ENCODE assay signal across 9 mouse cellular contexts in the genomic region with DNA sequence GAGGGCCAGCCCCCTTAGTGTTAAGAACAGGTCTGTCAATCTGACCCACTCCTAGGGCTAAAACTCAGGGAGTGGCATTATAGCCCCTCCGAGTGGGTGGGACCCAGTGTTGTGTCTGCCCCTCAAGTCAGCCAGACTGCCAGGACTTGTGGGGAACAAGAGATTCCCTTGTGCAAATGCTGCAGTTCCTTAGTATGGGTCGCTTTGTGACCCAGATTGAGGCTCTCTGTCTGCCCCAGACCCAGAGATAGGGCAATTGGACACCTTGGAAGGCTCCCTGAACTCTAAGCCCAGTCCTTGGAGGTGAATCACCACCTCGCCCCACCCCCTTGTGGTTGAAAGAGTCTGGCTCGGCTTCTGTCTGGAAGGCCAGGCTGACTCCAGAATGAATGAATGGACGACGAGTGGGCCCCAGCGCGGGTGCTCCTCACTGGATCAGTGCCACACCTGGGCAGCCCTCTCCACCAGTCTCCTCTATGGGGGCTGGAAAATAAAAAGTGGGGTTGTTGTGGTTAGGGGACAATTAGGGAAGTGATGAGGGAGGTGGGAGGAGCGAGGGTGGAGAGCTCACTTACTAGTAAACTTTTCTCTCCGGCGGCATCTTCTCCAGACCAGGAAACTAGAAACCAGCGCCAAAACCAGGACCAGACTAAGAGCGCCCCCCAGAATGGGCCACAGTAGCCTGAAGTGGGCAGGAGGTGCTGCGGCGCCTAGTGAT. TPM values are rescaled to one million over a fixed set of nuclear protein-coding genes. Genes with fewer than 3 reads are reported as not detected.
DNase-seq lines count a peak whose midpoint lies in the region; ATAC-seq and TF ChIP-seq lines count a peak whose summit lies in the region.
"Had no signal": no experiment of that assay in that cellular context is flagged by ENCODE, and none has a peak within 500 bp of the region (broad histone marks: within the 10 kb centered on the region; RNA-seq: fewer than 3 reads in every experiment).

No protein-coding gene starts in this region.

- no peak overlapping the region for H3K4me3 ChIP-seq in thymus, adult 2 months (ENCODE audit: control insufficient read depth, insufficient read depth, low read length)
- H3K4me3 ChIP-seq in hindbrain, embryonic 16.5 days (ENCODE audit: low read length), result peak overlapping the region; percentile 48; the same call in 1 of the 2 replicates
- peak overlapping the region in 1 of 2 experiments; percentile 57; a peak in 2 of 4 replicates for H3K4me3 ChIP-seq in liver, embryonic 14.5 days (ENCODE audit: insufficient read depth in 1 of 2, low read depth in 2 of 2, low read length in 2 of 2)
- H3K4me3 ChIP-seq in neural tube, embryonic 12.5 days, result peak overlapping the region; percentile 40; the same call in 1 of the 2 replicates

- TF ChIP-seq CTCF in thymus, adult 2 months (IDR thresholded peaks at IDR 0.05; ENCODE audit: borderline replicate concordance, control insufficient read depth, extremely low read depth, insufficient read depth, low read length, poor library complexity), result no peak
- TF ChIP-seq CTCF in liver, embryonic 14.5 days (IDR thresholded peaks at IDR 0.05; ENCODE audit: low read depth), result peak; percentile 29

- no peaks in the 10 kb centered on the region for H3K9me3 ChIP-seq in hindbrain, embryonic 16.5 days (ENCODE audit: control insufficient read depth, low read length)
- H3K9me3 ChIP-seq in liver, embryonic 14.5 days (ENCODE audit: control insufficient read depth, low read length), result no peaks in the 10 kb centered on the region
- no peaks in the 10 kb centered on the region for H3K9me3 ChIP-seq in neural tube, embryonic 12.5 days

- no peaks in the 10 kb centered on the region for H3K36me3 ChIP-seq in thymus, adult 2 months (ENCODE audit: control insufficient read depth, insufficient read depth, low read length)
- no peaks in the 10 kb centered on the region for H3K36me3 ChIP-seq in hindbrain, embryonic 16.5 days (ENCODE audit: control insufficient read depth, insufficient read depth, low read length)
- H3K36me3 ChIP-seq in liver, embryonic 14.5 days (replicated peaks; ENCODE audit: control insufficient read depth, insufficient read depth, low read depth), result no peaks in the 10 kb centered on the region
- no peaks in the 10 kb centered on the region; the same call in 1 of the 2 replicates for H3K36me3 ChIP-seq in neural tube, embryonic 12.5 days

- H3K4me1 ChIP-seq in thymus, adult 2 months (replicated peaks; ENCODE audit: control insufficient read depth, insufficient read depth, low read length), result peaks cover 24% of the 10 kb centered on the region
- H3K4me1 ChIP-seq in hindbrain, embryonic 16.5 days (ENCODE audit: control insufficient read depth, insufficient read depth, low read depth, low read length), result peaks cover 38% of the 10 kb centered on the region
- peaks cover 5 to 16% of the 10 kb centered on the region in 2 experiments for H3K4me1 ChIP-seq in liver, embryonic 14.5 days (replicated peaks; ENCODE audit: control insufficient read depth in 2 of 2, insufficient read depth in 2 of 2, low read length in 1 of 2)
- peaks cover 37% of the 10 kb centered on the region for H3K4me1 ChIP-seq in neural tube, embryonic 12.5 days

- 20% methylated on average over 15 of the region's 15 CpGs for WGBS in thymus, adult 2 months
- 12% methylated on average over 15 of the region's 15 CpGs for WGBS in hindbrain, embryonic 16.5 days
- WGBS in liver, embryonic 14.5 days (ENCODE audit: insufficient replicate concordance), result 10% methylated on average over 15 of the region's 15 CpGs
- WGBS in neural tube, embryonic 12.5 days, result 10% methylated on average over 15 of the region's 15 CpGs

- no peak for TF ChIP-seq EP300 in liver, embryonic 14.5 days (IDR thresholded peaks at IDR 0.05; ENCODE audit: low read depth)

- DNase-seq in thymus, adult 2 months, result peak; percentile 22
- DNase-seq in thymus, postnatal 10 days (ENCODE audit: low spot score in 2 of 2), result no peak
- peak; percentile 75 for DNase-seq in c-Kit-positive CD71-negative TER-119-negative erythroid progenitor cells, embryonic 14.5 days (ENCODE audit: low read depth)
- peak; percentile 53 to 57 for DNase-seq in gastrocnemius, adult 8-10 months (ENCODE audit: low spot score in 2 of 2)
- no peak for DNase-seq in liver, embryonic 14.5 days (ENCODE audit: low read depth in 3 of 3, low spot score in 3 of 3)
- no peak for DNase-seq in right cerebral cortex, postnatal 10 days (ENCODE audit: low spot score in 2 of 2)

- ATAC-seq in hindbrain, embryonic 16.5 days, result no peak
- ATAC-seq in liver, embryonic 14.5 days (ENCODE audit: insufficient read depth), result no peak
- ATAC-seq in neural tube, embryonic 12.5 days (ENCODE audit: low FRiP score, low read depth), result no peak

- TF ChIP-seq POLR2A in thymus, adult 2 months (IDR thresholded peaks at IDR 0.05; ENCODE audit: control insufficient read depth, extremely low read depth, insufficient read depth, low read length, poor library complexity), result no peak

- no peak overlapping the region for H3K9ac ChIP-seq in hindbrain, embryonic 16.5 days (ENCODE audit: low read depth, low read length)
- H3K9ac ChIP-seq in liver, embryonic 14.5 days (replicated peaks), result no peak overlapping the region
- 0 out of 2 replicates have a peak overlapping the region, but pooled peaks have one; percentile 52 for H3K9ac ChIP-seq in neural tube, embryonic 12.5 days

- peak overlapping the region; percentile 88 for H3K4me2 ChIP-seq in hindbrain, embryonic 16.5 days (ENCODE audit: low read length)
- H3K4me2 ChIP-seq in liver, embryonic 14.5 days (ENCODE audit: low read depth), result peak overlapping the region; percentile 81; the same call in 1 of the 2 replicates
- peak overlapping the region; percentile 95 for H3K4me2 ChIP-seq in neural tube, embryonic 12.5 days (replicated peaks)

- no peak overlapping the region for H3K27ac ChIP-seq in thymus, adult 2 months (ENCODE audit: control insufficient read depth, insufficient read depth, low read length)
- H3K27ac ChIP-seq in hindbrain, embryonic 16.5 days (ENCODE audit: low read depth, low read length), result no peak overlapping the region
- no peak overlapping the region for H3K27ac ChIP-seq in liver, embryonic 14.5 days
- H3K27ac ChIP-seq in neural tube, embryonic 12.5 days, result no peak overlapping the region

- peaks cover 9% of the 10 kb centered on the region; the same call in 1 of the 2 replicates for H3K27me3 ChIP-seq in thymus, adult 2 months (ENCODE audit: control insufficient read depth, insufficient read depth, low read length)
- peaks cover 35% of the 10 kb centered on the region for H3K27me3 ChIP-seq in hindbrain, embryonic 16.5 days (replicated peaks; ENCODE audit: control insufficient read depth, insufficient read depth, low read length)
- peaks cover 44% of the 10 kb centered on the region for H3K27me3 ChIP-seq in liver, embryonic 14.5 days (ENCODE audit: control insufficient read depth, insufficient read depth, low read length)
- H3K27me3 ChIP-seq in neural tube, embryonic 12.5 days (replicated peaks), result peaks cover 55% of the 10 kb centered on the region

RNA-seq across cellular contexts. Expression of gene Tnfrsf12a, which starts 1.5 kb away (rescaled TPM):
- polyA plus RNA-seq in thymus, adult 2 months (2012; rRNA removed), result 10.2 and 11.4 TPM in 2 replicates
- total RNA-seq in gastrocnemius, adult 8-10 months (2022), result 10 to 100 TPM; 26.6 to 49.4 (median 30.1) TPM
- polyA plus RNA-seq in hindbrain, embryonic 16.5 days (2015; fragmentation: Nextera tagmentation; extraction: Ambion mirVana), result 5.8 and 6.1 TPM in 2 replicates
- polyA plus RNA-seq in liver, embryonic 14.5 days (2012; rRNA removed), result 1.4 and 1.7 TPM in 2 replicates
- polyA plus RNA-seq in liver, embryonic 14.5 days (2014; fragmentation: Nextera tagmentation; extraction: Ambion mirVana), result 3.0 and 3.9 TPM in 2 replicates
- 3.1 and 3.9 TPM in 2 replicates for polyA plus RNA-seq in neural tube, embryonic 12.5 days (2016; fragmentation: Nextera tagmentation; extraction: Ambion mirVana)

RNA-seq across cellular contexts. Expression of gene Thoc6, which starts 2.0 kb away (rescaled TPM):
- polyA plus RNA-seq in thymus, adult 2 months (2012; rRNA removed), result 78.3 and 84.5 TPM in 2 replicates
- total RNA-seq in gastrocnemius, adult 8-10 months (2022), result 1 to 10 TPM; 6.7 to 7.9 (median 7.3) TPM
- 41.3 and 42.1 TPM in 2 replicates for polyA plus RNA-seq in hindbrain, embryonic 16.5 days (2015; fragmentation: Nextera tagmentation; extraction: Ambion mirVana)
- polyA plus RNA-seq in liver, embryonic 14.5 days (2012; rRNA removed), result 14.8 and 17.2 TPM in 2 replicates
- polyA plus RNA-seq in liver, embryonic 14.5 days (2014; fragmentation: Nextera tagmentation; extraction: Ambion mirVana), result 21.4 and 21.5 TPM in 2 replicates
- polyA plus RNA-seq in neural tube, embryonic 12.5 days (2016; fragmentation: Nextera tagmentation; extraction: Ambion mirVana), result 54.0 and 57.6 TPM in 2 replicates

RNA-seq across cellular contexts. Expression of gene Hcfc1r1, which starts 2.3 kb away (rescaled TPM):
- polyA plus RNA-seq in thymus, adult 2 months (2012; rRNA removed), result 143 and 192 TPM in 2 replicates
- 100 to 1,000 TPM; 108 to 127 (median 120) TPM for total RNA-seq in gastrocnemius, adult 8-10 months (2022)
- polyA plus RNA-seq in hindbrain, embryonic 16.5 days (2015; fragmentation: Nextera tagmentation; extraction: Ambion mirVana), result 150 and 153 TPM in 2 replicates
- 11.3 and 15.3 TPM in 2 replicates for polyA plus RNA-seq in liver, embryonic 14.5 days (2012; rRNA removed)
- 21.0 and 24.5 TPM in 2 replicates for polyA plus RNA-seq in liver, embryonic 14.5 days (2014; fragmentation: Nextera tagmentation; extraction: Ambion mirVana)
- polyA plus RNA-seq in neural tube, embryonic 12.5 days (2016; fragmentation: Nextera tagmentation; extraction: Ambion mirVana), result 69.2 and 74.4 TPM in 2 replicates

RNA-seq across cellular contexts. Expression of gene Cldn6, which starts 3.3 kb away (rescaled TPM):
- 0.47 and 0.51 TPM in 2 replicates for polyA plus RNA-seq in thymus, adult 2 months (2012; rRNA removed)
- not detected for total RNA-seq in gastrocnemius, adult 8-10 months (2022)
- polyA plus RNA-seq in hindbrain, embryonic 16.5 days (2015; fragmentation: Nextera tagmentation; extraction: Ambion mirVana), result 0.34 and 0.54 TPM in 2 replicates
- polyA plus RNA-seq in liver, embryonic 14.5 days (2012; rRNA removed), result 0.64 and 0.68 TPM in 2 replicates
- 0.15 and 0.50 TPM in 2 replicates for polyA plus RNA-seq in liver, embryonic 14.5 days (2014; fragmentation: Nextera tagmentation; extraction: Ambion mirVana)
- polyA plus RNA-seq in neural tube, embryonic 12.5 days (2016; fragmentation: Nextera tagmentation; extraction: Ambion mirVana), result 2.7 and 3.6 TPM in 2 replicates
- total RNA-seq: gastrocnemius, postnatal 4 days had no signal

RNA-seq across cellular contexts. Expression of gene Cldn9, which starts 8.1 kb away (rescaled TPM):
- 1.1 and 1.9 TPM in 2 replicates for polyA plus RNA-seq in thymus, adult 2 months (2012; rRNA removed)
- total RNA-seq in gastrocnemius, adult 8-10 months (2022), result under 1 TPM in 1 of 4 experiments, not detected in 3; 0.36 TPM
- 1.6 and 2.0 TPM in 2 replicates for polyA plus RNA-seq in hindbrain, embryonic 16.5 days (2015; fragmentation: Nextera tagmentation; extraction: Ambion mirVana)
- 0.04 TPM in 2 replicates for polyA plus RNA-seq in liver, embryonic 14.5 days (2012; rRNA removed)
- polyA plus RNA-seq in liver, embryonic 14.5 days (2014; fragmentation: Nextera tagmentation; extraction: Ambion mirVana), result 0.21 TPM in 1 of 2 replicates, not detected in the other
- polyA plus RNA-seq in neural tube, embryonic 12.5 days (2016; fragmentation: Nextera tagmentation; extraction: Ambion mirVana), result 0.74 and 1.9 TPM in 2 replicates

Comparison
In these comparisons a context has a peak if more than half of its experiments do, and no peak if none do; other contexts are left out.
1. DNase-seq: peak in thymus, adult 2 months (single experiment), c-Kit-positive CD71-negative TER-119-negative erythroid progenitor cells, embryonic 14.5 days (single experiment) and gastrocnemius, adult 8-10 months (2 of 2); none in thymus, postnatal 10 days (0 of 2), liver, embryonic 14.5 days (0 of 3) and right cerebral cortex, postnatal 10 days (0 of 2).
2. Peak in every context shown above with its lines, with median percentiles within 50 percentile points of each other: H3K4me2 ChIP-seq.